7 mouse cellular contexts compared by ENCODE assay signal in the genomic region with DNA sequence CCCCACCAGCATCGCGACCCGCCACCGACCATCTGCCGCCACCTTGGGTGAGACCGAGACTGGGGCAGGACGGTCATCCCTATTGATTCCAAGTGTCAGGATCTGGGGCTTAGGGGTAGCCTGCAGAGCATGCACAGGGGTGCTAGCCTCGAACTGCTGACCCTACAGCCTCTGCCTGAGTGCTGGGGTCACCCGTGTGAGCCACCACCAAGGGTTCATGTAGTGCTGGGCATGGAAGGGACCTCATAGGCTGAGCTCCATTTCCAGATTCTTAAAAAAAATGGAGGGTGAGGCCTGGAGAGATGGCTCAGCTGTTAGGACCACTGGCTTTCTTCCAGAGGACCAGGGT. TPM values are rescaled to one million over a fixed set of nuclear protein-coding genes. Genes with fewer than 3 reads are reported as not detected.
DNase-seq lines count a peak whose midpoint lies in the region; ATAC-seq and TF ChIP-seq lines count a peak whose summit lies in the region.

No protein-coding gene starts in this region.

- H3K9ac ChIP-seq in lung, embryonic 16.5 days (ENCODE audit: low read length), result no peak overlapping the region; the same call in 1 of the 2 replicates
- H3K9ac ChIP-seq in forebrain, embryonic 15.5 days (replicated peaks), result no peak overlapping the region
- H3K9ac ChIP-seq in limb, embryonic 12.5 days (replicated peaks), result no peak overlapping the region
- no peak overlapping the region for H3K9ac ChIP-seq in neural tube, embryonic 15.5 days (replicated peaks)

- ATAC-seq in lung, embryonic 16.5 days (ENCODE audit: low read depth), result peak; percentile 19
- ATAC-seq in forebrain, embryonic 15.5 days (replicated peaks), result no peak; the same call in none of the 2 replicates
- ATAC-seq in limb, embryonic 12.5 days (ENCODE audit: insufficient number of reproducible peaks, insufficient read depth, low FRiP score, low TSS enrichment, low read depth), result peak; percentile 40
- ATAC-seq in neural tube, embryonic 15.5 days (ENCODE audit: low FRiP score), result peak; percentile 29

- no peaks in the 10 kb centered on the region for H3K27me3 ChIP-seq in lung, embryonic 16.5 days (ENCODE audit: control insufficient read depth, insufficient read depth, low read depth, low read length)
- H3K27me3 ChIP-seq in forebrain, embryonic 15.5 days, result no peaks in the 10 kb centered on the region
- H3K27me3 ChIP-seq in limb, embryonic 12.5 days, result peaks cover 23% of the 10 kb centered on the region
- H3K27me3 ChIP-seq in neural tube, embryonic 15.5 days (replicated peaks), result no peaks in the 10 kb centered on the region
- H3K27me3 ChIP-seq in kidney, adult 2 months (replicated peaks; ENCODE audit: control insufficient read depth, insufficient read depth, low read length), result no peaks in the 10 kb centered on the region

- no peak overlapping the region for H3K27ac ChIP-seq in lung, embryonic 16.5 days (ENCODE audit: low read length)
- no peak overlapping the region for H3K27ac ChIP-seq in forebrain, embryonic 15.5 days (replicated peaks)
- H3K27ac ChIP-seq in limb, embryonic 12.5 days, result 0 out of 2 replicates have a peak overlapping the region, but pooled peaks have one; percentile 29
- no peak overlapping the region for H3K27ac ChIP-seq in neural tube, embryonic 15.5 days (replicated peaks)
- H3K27ac ChIP-seq in kidney, adult 2 months (ENCODE audit: insufficient read depth, low read depth, low read length), result no peak overlapping the region

- peak overlapping the region; percentile 69 for H3K4me3 ChIP-seq in lung, embryonic 16.5 days (ENCODE audit: low read length)
- H3K4me3 ChIP-seq in forebrain, embryonic 15.5 days, result peak overlapping the region; percentile 56
- peak overlapping the region; percentile 69 for H3K4me3 ChIP-seq in limb, embryonic 12.5 days (replicated peaks)
- peak overlapping the region; percentile 61 for H3K4me3 ChIP-seq in neural tube, embryonic 15.5 days (replicated peaks)
- no peak overlapping the region for H3K4me3 ChIP-seq in kidney, adult 2 months (ENCODE audit: insufficient read depth, low read depth, low read length)

- H3K4me1 ChIP-seq in lung, embryonic 16.5 days (replicated peaks; ENCODE audit: control insufficient read depth, insufficient read depth, low read length), result peaks cover 18% of the 10 kb centered on the region; the same call in 1 of the 2 replicates
- peaks cover 21% of the 10 kb centered on the region for H3K4me1 ChIP-seq in forebrain, embryonic 15.5 days
- peaks cover 22% of the 10 kb centered on the region for H3K4me1 ChIP-seq in limb, embryonic 12.5 days (replicated peaks)
- peaks cover 25% of the 10 kb centered on the region for H3K4me1 ChIP-seq in neural tube, embryonic 15.5 days
- no peaks in the 10 kb centered on the region for H3K4me1 ChIP-seq in kidney, adult 2 months (ENCODE audit: control insufficient read depth, insufficient read depth, low read length)

- no peak for DNase-seq in lung, postnatal 25 days (ENCODE audit: low spot score)
- DNase-seq in urinary bladder, postnatal 14 days (ENCODE audit: low spot score), result no peak
- DNase-seq in kidney, adult 2 months, result no peak

- 16% methylated on average over 9 of the region's 9 CpGs for WGBS in lung, embryonic 16.5 days
- 7% methylated on average over 9 of the region's 9 CpGs for WGBS in forebrain, embryonic 15.5 days
- 11% methylated on average over 9 of the region's 9 CpGs for WGBS in limb, embryonic 12.5 days
- WGBS in neural tube, embryonic 15.5 days, result 10% methylated on average over 9 of the region's 9 CpGs
- 37% methylated on average over 9 of the region's 9 CpGs for WGBS in kidney, adult 2 months

- no peak for TF ChIP-seq POLR2A in kidney, adult 2 months (IDR thresholded peaks at IDR 0.05; ENCODE audit: low read depth, low read length)

- H3K9me3 ChIP-seq in lung, embryonic 16.5 days (ENCODE audit: control insufficient read depth, low read length), result no peaks in the 10 kb centered on the region
- no peaks in the 10 kb centered on the region for H3K9me3 ChIP-seq in forebrain, embryonic 15.5 days
- H3K9me3 ChIP-seq in limb, embryonic 12.5 days, result no peaks in the 10 kb centered on the region
- no peaks in the 10 kb centered on the region for H3K9me3 ChIP-seq in neural tube, embryonic 15.5 days (replicated peaks)

- TF ChIP-seq CTCF in kidney, adult 2 months (conservative IDR thresholded peaks at IDR 0.05; ENCODE audit: insufficient read depth, insufficient read length, low read depth, low read length), result no peak

- peak overlapping the region; percentile 100 for H3K4me2 ChIP-seq in lung, embryonic 16.5 days (ENCODE audit: low read depth, low read length)
- H3K4me2 ChIP-seq in forebrain, embryonic 15.5 days (replicated peaks), result peak overlapping the region; percentile 99
- H3K4me2 ChIP-seq in limb, embryonic 12.5 days, result peak overlapping the region; percentile 100
- peak overlapping the region; percentile 100 for H3K4me2 ChIP-seq in neural tube, embryonic 15.5 days

- no peaks in the 10 kb centered on the region for H3K36me3 ChIP-seq in lung, embryonic 16.5 days (ENCODE audit: control insufficient read depth, insufficient read depth, low read length)
- no peaks in the 10 kb centered on the region for H3K36me3 ChIP-seq in forebrain, embryonic 15.5 days
- H3K36me3 ChIP-seq in limb, embryonic 12.5 days, result no peaks in the 10 kb centered on the region
- no peaks in the 10 kb centered on the region for H3K36me3 ChIP-seq in neural tube, embryonic 15.5 days
- no peaks in the 10 kb centered on the region for H3K36me3 ChIP-seq in kidney, adult 2 months (ENCODE audit: control insufficient read depth, insufficient read depth, low read length)

RNA-seq across cellular contexts. Expression of a gene that starts 0.4 kb away (rescaled TPM):
- polyA plus RNA-seq in lung, embryonic 16.5 days (2015; fragmentation: Nextera tagmentation; extraction: Ambion mirVana), result 5.2 and 5.5 TPM in 2 replicates
- polyA plus RNA-seq in forebrain, embryonic 15.5 days (2015; fragmentation: Nextera tagmentation; extraction: Ambion mirVana), result 1.7 and 1.8 TPM in 2 replicates
- 1.2 and 1.4 TPM in 2 replicates for polyA plus RNA-seq in limb, embryonic 12.5 days (2016; fragmentation: Nextera tagmentation; extraction: Ambion mirVana)
- polyA plus RNA-seq in neural tube, embryonic 15.5 days (2015; fragmentation: Nextera tagmentation; extraction: Ambion mirVana), result 1.4 and 1.8 TPM in 2 replicates
- 1.4 and 2.5 TPM in 2 replicates for polyA plus RNA-seq in kidney, adult 2 months (2012; rRNA removed)
